Mouse (Mus musculus) myocyte (in vitro differentiated cells): Measurements from ENCODE around the gene Exoc7. TPM values are rescaled to one million over a fixed set of nuclear protein-coding genes. Genes with fewer than 3 reads are reported as not detected.

ENCODE experiments used
- H3K27me3 ChIP-seq: one replicate; pipeline ENCODE4 v1.6.1; 2011; ENCODE audit not compliant: control insufficient read depth, insufficient read depth, insufficient read length
- H3K36me3 ChIP-seq: one replicate; pipeline ENCODE4 v1.6.1; 2011; ENCODE audit not compliant: control insufficient read depth, insufficient read depth
- H3K4me2 ChIP-seq: one replicate; pipeline ENCODE4 v1.6.1; 2011; ENCODE audit warnings: low read depth, control low read depth
- H3K4me3 ChIP-seq: one replicate; pipeline ENCODE4 v1.5.1; 2011; ENCODE audit warnings: mild to moderate bottlenecking, control low read depth, moderate library complexity
- H3K79me2 ChIP-seq: one replicate; pipeline ENCODE4 v1.6.1; 2011; ENCODE audit not compliant: control insufficient read depth, insufficient read depth
- H3ac ChIP-seq: one replicate; pipeline ENCODE4 v1.6.1; 2011; ENCODE audit not compliant: control insufficient read depth, insufficient read length
- CEBPB ChIP-seq: IDR thresholded peaks from 2 replicates; pipeline ENCODE4 v1.6.1; 2011; ENCODE audit warnings: mild to moderate bottlenecking, moderate library complexity; ENCODE audit not compliant: poor library complexity, insufficient read depth, severe bottlenecking
- E2F4 ChIP-seq: IDR thresholded peaks from one replicate; pipeline ENCODE4 v1.6.1; 2011; ENCODE audit warnings: mild to moderate bottlenecking, control low read depth, moderate library complexity; ENCODE audit not compliant: insufficient read depth
- MAX ChIP-seq: IDR thresholded peaks from one replicate; pipeline ENCODE4 v1.6.1; 2011; ENCODE audit warnings: low read depth, mild to moderate bottlenecking, control low read depth
- MYOD1 ChIP-seq, 3 experiments: IDR thresholded peaks; one replicate each; pipeline ENCODE4 v1.6.1; 2011; ENCODE audit warnings: control low read depth in 2 of 3, low read depth in 2 of 3, mild to moderate bottlenecking in 2 of 3, moderate library complexity in 1 of 3; ENCODE audit not compliant: insufficient read length in 2 of 3, control insufficient read depth in 1 of 3
- MYOG ChIP-seq, 3 experiments: IDR thresholded peaks; one replicate each; pipeline ENCODE4 v1.6.1; 2011; ENCODE audit warnings: control low read depth in 2 of 3, low read depth in 2 of 3, mild to moderate bottlenecking in 2 of 3; ENCODE audit not compliant: insufficient read length in 2 of 3, control insufficient read depth in 1 of 3, insufficient read depth in 1 of 3
- POLR2A ChIP-seq: IDR thresholded peaks from one replicate; pipeline ENCODE4 v1.6.1; 2011; ENCODE audit warnings: low read depth, mild to moderate bottlenecking, control low read depth, moderate library complexity; ENCODE audit not compliant: insufficient read length
- POLR2AphosphoS2 ChIP-seq: IDR thresholded peaks from one replicate; pipeline ENCODE4 v1.6.1; 2011; ENCODE audit warnings: low read depth, control low read depth; ENCODE audit not compliant: insufficient read length
- REST ChIP-seq: IDR thresholded peaks from one replicate; pipeline ENCODE4 v1.6.1; 2011; ENCODE audit warnings: mild to moderate bottlenecking, control low read depth, moderate library complexity; ENCODE audit not compliant: insufficient read depth, insufficient read length
- SRF ChIP-seq: IDR thresholded peaks from one replicate; pipeline ENCODE4 v1.6.1; 2011; ENCODE audit warnings: low read depth; ENCODE audit not compliant: control insufficient read depth, insufficient read length
- TCF12 ChIP-seq: IDR thresholded peaks from one replicate; pipeline ENCODE4 v1.6.1; 2011; ENCODE audit warnings: mild to moderate bottlenecking, control low read depth; ENCODE audit not compliant: poor library complexity, insufficient read depth, severe bottlenecking
- TCF3 ChIP-seq: IDR thresholded peaks from one replicate; pipeline ENCODE4 v1.6.1; 2011; ENCODE audit warnings: low read depth, control low read depth; ENCODE audit not compliant: insufficient read length
- USF1 ChIP-seq: IDR thresholded peaks from one replicate; pipeline ENCODE4 v1.6.1; 2011; ENCODE audit warnings: low read depth, mild to moderate bottlenecking, control low read depth, moderate library complexity
- polyA plus RNA-seq: library from polyadenylated mRNA; unstranded; fragments of >200 nt; fragmentation: generic; extraction: Trizol; gene quantifications from one replicate; pipeline ENCODE4 v1.2.1, GENCODE M21; 2012; ENCODE audit warnings: missing spikeins

Gene Exoc7
- polyA plus RNA-seq, 1 experiment = 55.0 TPM

- Histone ChIP-seq H3K4me2 (no peak overlapping the region), H3K27me3 (no peaks in the 10 kb centered on the region)
Measured at GRCm38 (mm10) chr11:116245616-116246015, 61.4 kb downstream of the Exoc7 start.

GRCm38 (mm10) chr11:116244580-116244979, 62.5 kb downstream of the Exoc7 start:
- TF ChIP-seq POLR2AphosphoS2 (no peak), MAX (no peak), MYOG (IDR thresholded peaks at IDR 0.05; ENCODE audit: control insufficient read depth in 1 of 3, insufficient read depth in 1 of 3, insufficient read length in 2 of 3, low read depth in 2 of 3) (no peak), USF1 (no peak), TCF12 (no peak), TCF3 (no peak), CEBPB (no peak), POLR2A (no peak), REST (no peak), MYOD1 (IDR thresholded peaks at IDR 0.05; ENCODE audit: control insufficient read depth in 1 of 3, insufficient read length in 2 of 3, low read depth in 2 of 3) (no peak), SRF (no peak), E2F4 (no peak)
- H3K36me3 ChIP-seq = peaks cover 24% of the 10 kb centered on the region
- no peak overlapping the region for H3K4me3 ChIP-seq
- H3K27me3 ChIP-seq = no peaks in the 10 kb centered on the region
- no peak overlapping the region for H3ac ChIP-seq
- no peaks in the 10 kb centered on the region for H3K79me2 ChIP-seq
- H3K4me2 ChIP-seq = no peak overlapping the region

More at GRCm38 (mm10) chr11:116245616-116246015, 61.4 kb downstream of the Exoc7 start:
- TF ChIP-seq CEBPB (no peak), POLR2A (no peak), SRF (no peak)
- Histone ChIP-seq H3K4me3 (no peak overlapping the region), H3K36me3 (peaks cover 24% of the 10 kb centered on the region), H3K79me2 (no peaks in the 10 kb centered on the region), H3ac (no peak overlapping the region)

GRCm38 (mm10) chr11:116241744-116242235, 65.2 kb downstream of the Exoc7 start:
- H3K4me3 ChIP-seq = no peak overlapping the region
- TF ChIP-seq CEBPB (no peak), MAX (no peak), POLR2A (no peak), USF1 (no peak), TCF3 (no peak), MYOG (IDR thresholded peaks at IDR 0.05; ENCODE audit: control insufficient read depth in 1 of 3, insufficient read depth in 1 of 3, insufficient read length in 2 of 3, low read depth in 2 of 3) (no peak), E2F4 (no peak), TCF12 (no peak), REST (no peak), SRF (no peak)
- no peak overlapping the region for H3K4me2 ChIP-seq
- H3K36me3 ChIP-seq = peaks cover 18% of the 10 kb centered on the region
- H3ac ChIP-seq = no peak overlapping the region
- no peaks in the 10 kb centered on the region for H3K27me3 ChIP-seq
- no peaks in the 10 kb centered on the region for H3K79me2 ChIP-seq

- Histone ChIP-seq H3ac (no peak overlapping the region), H3K4me3 (no peak overlapping the region), H3K79me2 (no peaks in the 10 kb centered on the region), H3K36me3 (peaks cover 2% of the 10 kb centered on the region), H3K27me3 (no peaks in the 10 kb centered on the region), H3K4me2 (no peak overlapping the region)
- TF ChIP-seq POLR2A (no peak), POLR2AphosphoS2 (no peak), TCF12 (no peak), MYOD1 (IDR thresholded peaks at IDR 0.05; ENCODE audit: control insufficient read depth in 1 of 3, insufficient read length in 2 of 3, low read depth in 2 of 3) (no peak), MAX (no peak), SRF (no peak), MYOG (IDR thresholded peaks at IDR 0.05; ENCODE audit: control insufficient read depth in 1 of 3, insufficient read depth in 1 of 3, insufficient read length in 2 of 3, low read depth in 2 of 3) (no peak), TCF3 (no peak), E2F4 (no peak), CEBPB (no peak), USF1 (no peak), REST (no peak)
Measured at GRCm38 (mm10) chr11:116239797-116240196, 67.2 kb downstream of the Exoc7 start.

Other genes with a start within 250 kb of the Exoc7 start
- 9.1 TPM for gene Unc13d, start 229.3 kb downstream of the Exoc7 start, polyA plus RNA-seq
- gene Wbp2, start 220.2 kb downstream of the Exoc7 start, polyA plus RNA-seq = 156 TPM
- 101 TPM for gene Trim47, start 180.0 kb downstream of the Exoc7 start, polyA plus RNA-seq
- 1.9 TPM for gene Trim65, start 176.1 kb downstream of the Exoc7 start, polyA plus RNA-seq
- 141 TPM for gene Mrpl38, start 168.4 kb downstream of the Exoc7 start, polyA plus RNA-seq
- gene Fbf1, start 139.1 kb downstream of the Exoc7 start, polyA plus RNA-seq = 41.7 TPM
- gene Ten1, start 108.4 kb downstream of the Exoc7 start, polyA plus RNA-seq = 61.4 TPM
- 36.4 TPM for gene Acox1, start 108.2 kb downstream of the Exoc7 start, polyA plus RNA-seq
- 0.14 TPM for gene Evpl, start 69.2 kb downstream of the Exoc7 start, polyA plus RNA-seq
- gene Srp68, start 33.0 kb downstream of the Exoc7 start, polyA plus RNA-seq = 83.0 TPM
- 1.5 TPM for gene Galr2, start 26.3 kb downstream of the Exoc7 start, polyA plus RNA-seq
- 0.08 TPM for gene Foxj1, start 28.2 kb upstream of the Exoc7 start, polyA plus RNA-seq
- 15.2 TPM for gene Rnf157, start 105.8 kb upstream of the Exoc7 start, polyA plus RNA-seq
- gene Ubald2, start 126.9 kb upstream of the Exoc7 start, polyA plus RNA-seq = 120 TPM
- not detected for gene Qrich2, start 159.0 kb upstream of the Exoc7 start, polyA plus RNA-seq
- gene Prpsap1, start 187.0 kb upstream of the Exoc7 start, polyA plus RNA-seq = 78.2 TPM
- gene Sphk1, start 223.7 kb upstream of the Exoc7 start, polyA plus RNA-seq = 24.5 TPM